ENCODE assay signal across 16 mouse cellular contexts in the genomic region with DNA sequence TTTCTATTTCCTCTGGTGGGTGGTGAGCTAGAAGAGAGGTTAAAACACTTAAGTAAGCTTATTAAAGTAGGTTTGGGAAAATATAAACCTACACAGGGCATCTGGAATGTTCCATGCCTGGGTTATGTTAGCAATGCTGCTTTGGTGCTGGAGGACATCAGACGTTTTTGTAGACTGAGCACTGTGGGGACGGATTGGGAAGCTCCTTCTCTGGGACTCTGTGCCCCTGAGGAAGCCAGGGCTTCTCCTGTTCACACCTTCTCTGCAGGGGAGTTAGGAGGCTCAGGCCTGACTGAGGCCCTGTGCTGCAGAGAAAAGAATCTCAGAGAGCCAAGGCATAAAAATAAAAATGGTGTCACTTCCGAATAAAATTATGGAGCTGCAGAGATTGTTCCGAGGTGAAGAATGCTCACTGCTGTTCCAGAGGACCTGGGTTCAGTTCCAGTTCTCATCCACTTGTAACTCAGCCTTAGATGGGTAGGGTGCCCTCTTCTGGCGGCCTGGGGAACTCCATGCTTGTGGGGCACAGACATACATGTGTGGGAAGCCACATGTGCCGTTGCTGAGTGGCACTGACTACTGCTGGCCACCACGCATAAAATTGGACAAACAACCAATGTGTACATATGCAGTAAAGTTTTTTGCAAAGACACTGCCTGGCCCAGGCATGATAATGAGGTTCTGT. TPM values are rescaled to one million over a fixed set of nuclear protein-coding genes. Genes with fewer than 3 reads are reported as not detected.
DNase-seq lines count a peak whose midpoint lies in the region; ATAC-seq and TF ChIP-seq lines count a peak whose summit lies in the region.
"Not testable (repeated sequence)": the region's sequence is repeated elsewhere in the genome, so short reads cannot be mapped to it uniquely, and the experiment has no call there.
"Had no signal": no experiment of that assay in that cellular context is flagged by ENCODE, and none has a peak within 500 bp of the region (broad histone marks: within the 10 kb centered on the region; RNA-seq: fewer than 3 reads in every experiment).

No protein-coding gene starts in this region.

- peaks cover 36% of the 10 kb centered on the region for H3K27me3 ChIP-seq in CH12.LX (replicated peaks)
- H3K27me3 ChIP-seq in Patski; intestine, postnatal 0 days (replicated peaks; ENCODE audit: control insufficient read depth, insufficient read depth, low read length); liver, embryonic 14.5 days (ENCODE audit: control insufficient read depth, insufficient read depth, low read length): not testable (repeated sequence)

- CTCF ChIA-PET in Patski (lab: Charles Lee): not testable (repeated sequence)

- not testable (repeated sequence) for H3K9ac ChIP-seq in CH12.LX (ENCODE audit: insufficient read depth, low read depth); intestine, postnatal 0 days (ENCODE audit: low read depth, low read length); liver, embryonic 14.5 days (replicated peaks)

- not testable (repeated sequence) for TF ChIP-seq EP300 in CH12.LX (IDR thresholded peaks at IDR 0.05; ENCODE audit: low read length); liver, embryonic 14.5 days (IDR thresholded peaks at IDR 0.05; ENCODE audit: low read depth)

- DNase-seq in CH12.LX (ENCODE audit: extremely low read depth): peak; percentile 29
- DNase-seq in Patski (ENCODE audit: low read depth, low spot score); liver, embryonic 14.5 days (ENCODE audit: low read depth in 3 of 3, low spot score in 3 of 3): not testable (repeated sequence)
- DNase-seq in cerebellum, postnatal 10 days: peak; percentile 37 to 39
- peak; percentile 37 for DNase-seq in naive thymus-derived CD4-positive, alpha-beta T cell, adult 2 months (ENCODE audit: low read depth)
- peak; percentile 33 for DNase-seq in thymus, postnatal 25 days

- WGBS in intestine, postnatal 0 days: 88% methylated on average over 7 of the region's 7 CpGs
- 66% methylated on average over 7 of the region's 7 CpGs for WGBS in liver, embryonic 14.5 days (ENCODE audit: insufficient replicate concordance)

- in situ Hi-C loops in CH12.LX (cut with MboI; ENCODE audit: low pct_ligation_motif_present, low pct_unique_long_range_greater_than_20kb, low sequenced_read_pairs) (loop anchor here (5.0 kb wide), 2 partner anchors 48 to 1333 kb away; no protein-coding TSS in a partner anchor), Patski (cut with MboI; ENCODE audit: low pct_unique_long_range_greater_than_20kb) (loop anchor here (10.0 to 25.0 kb wide), 2 partner anchors 787 to 1336 kb away; no protein-coding TSS in a partner anchor)

- POLR2A ChIA-PET in Patski (lab: Charles Lee): not testable (repeated sequence)

- H3K9me3 ChIP-seq in CH12.LX (replicated peaks; ENCODE audit: low read length); intestine, postnatal 0 days (ENCODE audit: control insufficient read depth); liver, embryonic 14.5 days (ENCODE audit: control insufficient read depth, low read length): not testable (repeated sequence)

- TF ChIP-seq RAD21 in CH12.LX (IDR thresholded peaks at IDR 0.05; ENCODE audit: low read depth, low read length): not testable (repeated sequence)

- not testable (repeated sequence) for H3K4me2 ChIP-seq in CH12.LX (ENCODE audit: insufficient read depth, low read depth, poor library complexity, severe bottlenecking); intestine, postnatal 0 days (replicated peaks; ENCODE audit: low read depth); liver, embryonic 14.5 days (ENCODE audit: low read depth)

- not testable (repeated sequence) for H3K36me3 ChIP-seq in CH12.LX (replicated peaks in 1 of 2; ENCODE audit: control insufficient read depth in 1 of 2, insufficient read depth in 1 of 2, low read length in 1 of 2); intestine, postnatal 0 days (ENCODE audit: control insufficient read depth, insufficient read depth); liver, embryonic 14.5 days (replicated peaks; ENCODE audit: control insufficient read depth, insufficient read depth, low read depth)

- TF ChIP-seq POLR2A in CH12.LX (IDR thresholded peaks at IDR 0.05; ENCODE audit: low read depth, low read length): not testable (repeated sequence)

- not testable (repeated sequence) for ATAC-seq in Patski; intestine, postnatal 0 days; liver, embryonic 14.5 days (ENCODE audit: insufficient read depth)

- dilution Hi-C loops in CH12.LX (cut with MboI; ENCODE audit: extremely low pct_ligation_motif_present, extremely low pct_unique_long_range_greater_than_20kb, low sequenced_read_pairs): not testable (repeated sequence)

- TF ChIP-seq CTCF in CH12.LX (conservative IDR thresholded peaks at IDR 0.05 in 1 of 2, IDR thresholded peaks at IDR 0.05 in 1 of 2; ENCODE audit: low read depth in 2 of 2, low read length in 2 of 2): peak; percentile 5 to 20; a peak in 2 of 4 replicates
- peak; percentile 29 for TF ChIP-seq CTCF in Patski (IDR thresholded peaks at IDR 0.05)
- TF ChIP-seq CTCF in intestine, postnatal 0 days (IDR thresholded peaks at IDR 0.05; ENCODE audit: low read depth): peak; percentile 29; the same call in 1 of the 2 replicates
- TF ChIP-seq CTCF in liver, embryonic 14.5 days (IDR thresholded peaks at IDR 0.05; ENCODE audit: low read depth): peak; percentile 51

- H3K27ac ChIP-seq in CH12.LX (ENCODE audit: insufficient read depth, low read depth); intestine, postnatal 0 days (ENCODE audit: low read depth, low read length); liver, embryonic 14.5 days: not testable (repeated sequence)

- H3K79me2 ChIP-seq in CH12.LX (replicated peaks; ENCODE audit: control insufficient read depth, extremely low read depth, insufficient read depth, poor library complexity, severe bottlenecking): not testable (repeated sequence)

- H3K4me1 ChIP-seq in CH12.LX (ENCODE audit: control insufficient read depth in 1 of 2, insufficient read depth in 2 of 2); intestine, postnatal 0 days (replicated peaks; ENCODE audit: control insufficient read depth, insufficient read depth, low read length); liver, embryonic 14.5 days (replicated peaks; ENCODE audit: control insufficient read depth in 2 of 2, insufficient read depth in 2 of 2, low read length in 1 of 2): not testable (repeated sequence)

- not testable (repeated sequence) for H3K4me3 ChIP-seq in CH12.LX (replicated peaks in 1 of 3; ENCODE audit: low read depth in 2 of 3, low read length in 2 of 3, poor library complexity in 1 of 3); intestine, postnatal 0 days (ENCODE audit: low read depth, low read length); liver, embryonic 14.5 days (ENCODE audit: insufficient read depth in 1 of 2, low read depth in 2 of 2, low read length in 2 of 2)

RNA-seq across cellular contexts. Expression of a gene that starts 19.8 kb away (rescaled TPM):
- 24.3 and 31.8 TPM in 2 replicates for total RNA-seq in CH12.LX (2012; rRNA removed)
- 2.2 and 2.4 TPM in 2 replicates for total RNA-seq in CH12.LX (2014; rRNA removed)
- 10.1 and 13.9 TPM in 2 replicates for polyA plus RNA-seq in CH12.LX (2012; ENCODE audit: insufficient read length, low read depth)
- polyA plus RNA-seq in Patski (2021): 1.1 TPM
- 56.2 and 60.6 TPM in 2 replicates for polyA plus RNA-seq in intestine, postnatal 0 days (2015; fragmentation: Nextera tagmentation; extraction: Ambion mirVana)
- polyA plus RNA-seq in liver, embryonic 14.5 days (2012; rRNA removed): 0.50 and 0.56 TPM in 2 replicates
- polyA plus RNA-seq in liver, embryonic 14.5 days (2014; fragmentation: Nextera tagmentation; extraction: Ambion mirVana): 0.58 and 1.2 TPM in 2 replicates
- total RNA-seq: granulocyte monocyte progenitor cell, adult 5-6 weeks; megakaryocyte progenitor cell, adult 5-6 weeks had no signal
- polyA plus RNA-seq: embryonic facial prominence, embryonic 12.5 days; forebrain, embryonic 14.5 days; heart, embryonic 16.5 days; kidney, embryonic 15.5 days; limb, embryonic 12.5 days; midbrain, embryonic 10.5 days had no signal

RNA-seq across cellular contexts. Expression of a gene that starts 37.9 kb away (rescaled TPM):
- total RNA-seq in CH12.LX (2012; rRNA removed) (817 and 944 TPM in 2 replicates), CH12.LX (2014; rRNA removed) (659 and 667 TPM in 2 replicates)
- polyA plus RNA-seq in CH12.LX (2012; ENCODE audit: insufficient read length, low read depth) (880 and 952 TPM in 2 replicates), Patski (2021) (112 TPM)
- polyA plus RNA-seq in intestine, postnatal 0 days (2015; fragmentation: Nextera tagmentation; extraction: Ambion mirVana): 672 and 681 TPM in 2 replicates
- polyA plus RNA-seq in liver, embryonic 14.5 days (2012; rRNA removed): 29.2 and 37.1 TPM in 2 replicates
- 55.6 and 57.2 TPM in 2 replicates for polyA plus RNA-seq in liver, embryonic 14.5 days (2014; fragmentation: Nextera tagmentation; extraction: Ambion mirVana)

RNA-seq across cellular contexts. Expression of a gene that starts 41.6 kb away (rescaled TPM):
- total RNA-seq in CH12.LX (2012; rRNA removed): 0.25 and 0.47 TPM in 2 replicates
- not detected in 2 replicates for total RNA-seq in CH12.LX (2014; rRNA removed)
- 15.1 and 21.6 TPM in 2 replicates for polyA plus RNA-seq in CH12.LX (2012; ENCODE audit: insufficient read length, low read depth)
- polyA plus RNA-seq in Patski (2021): not detected
- 693 and 712 TPM in 2 replicates for polyA plus RNA-seq in intestine, postnatal 0 days (2015; fragmentation: Nextera tagmentation; extraction: Ambion mirVana)
- 0.57 and 0.82 TPM in 2 replicates for polyA plus RNA-seq in liver, embryonic 14.5 days (2012; rRNA removed)
- polyA plus RNA-seq in liver, embryonic 14.5 days (2014; fragmentation: Nextera tagmentation; extraction: Ambion mirVana): 1.8 and 1.9 TPM in 2 replicates
- total RNA-seq: megakaryocyte progenitor cell, adult 5-6 weeks had no signal
- polyA plus RNA-seq: hindbrain, embryonic 12.5 days had no signal

RNA-seq across cellular contexts. Expression of a gene that starts 58.9 kb away (rescaled TPM):
- 208 and 229 TPM in 2 replicates for total RNA-seq in CH12.LX (2012; rRNA removed)
- 242 and 254 TPM in 2 replicates for total RNA-seq in CH12.LX (2014; rRNA removed)
- polyA plus RNA-seq in CH12.LX (2012; ENCODE audit: insufficient read length, low read depth): 341 and 411 TPM in 2 replicates
- 321 TPM for polyA plus RNA-seq in Patski (2021)
- polyA plus RNA-seq in intestine, postnatal 0 days (2015; fragmentation: Nextera tagmentation; extraction: Ambion mirVana): 125 and 127 TPM in 2 replicates
- 161 and 199 TPM in 2 replicates for polyA plus RNA-seq in liver, embryonic 14.5 days (2012; rRNA removed)
- polyA plus RNA-seq in liver, embryonic 14.5 days (2014; fragmentation: Nextera tagmentation; extraction: Ambion mirVana): 127 and 143 TPM in 2 replicates

Comparison
In these comparisons a context has a peak if more than half of its experiments do, and no peak if none do; other contexts are left out.
1. RNA of a gene that starts 41.6 kb away (polyA plus RNA-seq): 693 to 712 TPM in intestine, postnatal 0 days; 15.1 to 21.6 TPM in CH12.LX, 0.57 to 1.9 TPM in liver, embryonic 14.5 days and not detected in Patski (single experiment); every median in the first group is over 10 times any median in the second.
2. Peak in every context shown above with its lines, with median percentiles within 50 percentile points of each other: CTCF ChIP-seq.